Mouse (Mus musculus): ENCODE measurements at regions not wholly inside any gene's neighbourhood (a gene's known extent, or its start where the extent isn't known, plus 50 kb on each side); places are given as distances from the start of the nearest gene placed in this dataset.

DNA sequence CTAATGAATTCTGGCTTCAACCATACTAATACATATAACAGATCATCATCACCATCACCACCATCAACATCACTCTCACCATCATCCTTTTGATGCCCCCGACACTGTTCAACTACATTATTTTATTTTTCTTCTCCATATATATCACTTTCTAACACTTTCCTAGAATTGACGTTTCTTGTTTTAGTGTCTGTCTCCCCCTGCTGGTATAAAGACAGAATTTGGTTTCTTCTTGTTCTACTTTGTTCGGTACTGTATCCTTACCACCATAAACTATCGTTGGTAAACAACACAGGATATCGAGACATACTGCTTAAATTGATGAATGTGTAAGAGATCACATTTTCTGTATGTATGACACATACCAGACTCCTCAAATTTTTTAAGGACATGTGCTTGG, 92.5 kb upstream of the Tab3 start:
- no peak for DNase-seq (ENCODE audit: low spot score)

DNA sequence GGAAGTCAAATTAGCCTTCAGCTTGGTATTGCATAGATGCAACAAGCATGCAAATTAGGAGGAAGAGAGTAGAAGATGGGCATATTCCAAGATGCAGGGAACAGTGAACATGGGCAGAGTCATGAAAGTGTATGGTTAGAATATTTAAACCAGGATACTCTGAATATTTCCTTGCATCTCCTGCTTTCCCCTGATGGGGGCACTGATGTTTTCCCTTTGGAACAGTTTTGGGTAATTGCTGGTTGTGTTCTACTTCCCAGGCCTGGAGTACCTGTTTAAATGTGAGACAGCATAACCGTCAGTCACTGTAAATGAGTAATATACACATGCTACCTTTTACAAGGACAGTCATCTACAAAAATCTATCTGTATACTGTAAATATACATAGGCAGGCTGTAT, 76.9 kb upstream of the Tab3 start:
- DNase-seq (ENCODE audit: low spot score), result peak; percentile 15
